ENCODE assay signal across 8 mouse cellular contexts in the genomic region with DNA sequence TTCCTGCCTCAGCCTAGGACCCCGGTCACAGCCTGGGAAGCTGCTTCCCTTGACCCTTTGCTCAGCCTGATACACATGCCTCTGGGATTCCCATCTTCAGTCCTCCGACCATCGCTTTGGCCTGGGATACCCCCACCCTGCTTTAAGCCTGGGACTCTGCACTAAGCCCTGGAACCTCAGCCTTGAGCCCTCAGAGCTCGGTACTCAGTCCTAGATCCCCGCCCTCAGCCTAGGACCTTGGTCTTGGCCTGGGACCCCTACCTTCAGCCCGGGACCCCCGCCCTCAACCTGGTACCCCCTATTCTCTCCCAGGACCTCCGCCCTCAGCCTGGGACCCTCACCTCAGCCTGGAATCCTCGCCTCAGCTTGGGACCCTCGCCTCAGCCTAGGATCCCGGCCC. TPM values are rescaled to one million over a fixed set of nuclear protein-coding genes. Genes with fewer than 3 reads are reported as not detected.
DNase-seq lines count a peak whose midpoint lies in the region; ATAC-seq and TF ChIP-seq lines count a peak whose summit lies in the region.

No protein-coding gene starts in this region.

- no peak for TF ChIP-seq POLR2A in lung, adult 2 months (IDR thresholded peaks at IDR 0.05; ENCODE audit: borderline replicate concordance, extremely low read depth, low read depth, low read length)

- no peak overlapping the region for H3K27ac ChIP-seq in forebrain, embryonic 12.5 days
- 0 out of 2 replicates have a peak overlapping the region, but pooled peaks have one; percentile 37 for H3K27ac ChIP-seq in intestine, embryonic 16.5 days (ENCODE audit: low read length)
- peak overlapping the region; percentile 81; the same call in 1 of the 2 replicates for H3K27ac ChIP-seq in neural tube, embryonic 15.5 days (replicated peaks)

- H3K9me3 ChIP-seq in forebrain, embryonic 12.5 days: no peaks in the 10 kb centered on the region
- no peaks in the 10 kb centered on the region for H3K9me3 ChIP-seq in intestine, embryonic 16.5 days (ENCODE audit: control insufficient read depth, low read length)
- no peaks in the 10 kb centered on the region for H3K9me3 ChIP-seq in neural tube, embryonic 15.5 days (replicated peaks)

- WGBS in lung, adult 2 months: 14% methylated on average over 11 of the region's 11 CpGs
- WGBS in forebrain, embryonic 12.5 days: 8% methylated on average over 11 of the region's 11 CpGs
- WGBS in intestine, embryonic 16.5 days: 10% methylated on average over 11 of the region's 11 CpGs
- WGBS in neural tube, embryonic 15.5 days: 9% methylated on average over 11 of the region's 11 CpGs

- DNase-seq in lung, adult 2 months: no peak
- no peak for DNase-seq in lung, adult 18-20 months
- no peak for DNase-seq in embryo, embryonic 10.5 days (ENCODE audit: low spot score)
- DNase-seq in adipocyte (ENCODE audit: low spot score): no peak
- no peak for DNase-seq in retina, embryonic 14.5 days (ENCODE audit: low spot score)

- peak overlapping the region; percentile 72 for H3K4me3 ChIP-seq in lung, adult 2 months (replicated peaks; ENCODE audit: extremely low read depth, low read depth, low read length)
- H3K4me3 ChIP-seq in forebrain, embryonic 12.5 days (replicated peaks): peak overlapping the region; percentile 69
- H3K4me3 ChIP-seq in intestine, embryonic 16.5 days (ENCODE audit: low read length): peak overlapping the region; percentile 66
- peak overlapping the region; percentile 81 for H3K4me3 ChIP-seq in neural tube, embryonic 15.5 days (replicated peaks)

- no peaks in the 10 kb centered on the region for H3K36me3 ChIP-seq in forebrain, embryonic 12.5 days (replicated peaks)
- H3K36me3 ChIP-seq in intestine, embryonic 16.5 days (ENCODE audit: control insufficient read depth, insufficient read depth, low read length): no peaks in the 10 kb centered on the region
- no peaks in the 10 kb centered on the region for H3K36me3 ChIP-seq in neural tube, embryonic 15.5 days

- peak overlapping the region; percentile 82 for H3K9ac ChIP-seq in forebrain, embryonic 12.5 days
- H3K9ac ChIP-seq in intestine, embryonic 16.5 days (ENCODE audit: low read depth, low read length): peak overlapping the region; percentile 85
- H3K9ac ChIP-seq in neural tube, embryonic 15.5 days (replicated peaks): peak overlapping the region; percentile 80

- no peaks in the 10 kb centered on the region for H3K27me3 ChIP-seq in forebrain, embryonic 12.5 days
- H3K27me3 ChIP-seq in intestine, embryonic 16.5 days (replicated peaks; ENCODE audit: control insufficient read depth, insufficient read depth, low read length): 0 out of 2 replicates have a peak, but pooled peaks cover 2% of the 10 kb centered on the region
- H3K27me3 ChIP-seq in neural tube, embryonic 15.5 days (replicated peaks): no peaks in the 10 kb centered on the region

- H3K4me1 ChIP-seq in lung, adult 2 months (ENCODE audit: control insufficient read depth, insufficient read depth, low read length): peaks cover 12% of the 10 kb centered on the region
- peaks cover 49% of the 10 kb centered on the region for H3K4me1 ChIP-seq in forebrain, embryonic 12.5 days
- peaks cover 16% of the 10 kb centered on the region for H3K4me1 ChIP-seq in intestine, embryonic 16.5 days (ENCODE audit: control insufficient read depth, insufficient read depth, low read length)
- H3K4me1 ChIP-seq in neural tube, embryonic 15.5 days: peaks cover 31% of the 10 kb centered on the region

- peak; percentile 4 for ATAC-seq in forebrain, embryonic 12.5 days (ENCODE audit: low FRiP score)
- ATAC-seq in intestine, embryonic 16.5 days: no peak
- peak; percentile 29 for ATAC-seq in neural tube, embryonic 15.5 days (ENCODE audit: low FRiP score)

- TF ChIP-seq CTCF in lung, adult 2 months (IDR thresholded peaks at IDR 0.05; ENCODE audit: insufficient read depth, low read length): no peak

- peak overlapping the region; percentile 85 for H3K4me2 ChIP-seq in forebrain, embryonic 12.5 days
- H3K4me2 ChIP-seq in intestine, embryonic 16.5 days (ENCODE audit: low read depth, low read length): peak overlapping the region; percentile 97
- H3K4me2 ChIP-seq in neural tube, embryonic 15.5 days: peak overlapping the region; percentile 96

RNA-seq across cellular contexts. Expression of gene Pcbp3, which starts 0.5 kb away (rescaled TPM):
- 25.5 and 27.2 TPM in 2 replicates for polyA plus RNA-seq in lung, adult 2 months (2012; rRNA removed)
- polyA plus RNA-seq in forebrain, embryonic 12.5 days (2016; fragmentation: Nextera tagmentation; extraction: Ambion mirVana): 51.1 and 60.4 TPM in 2 replicates
- 42.1 and 44.1 TPM in 2 replicates for polyA plus RNA-seq in intestine, embryonic 16.5 days (2015; fragmentation: Nextera tagmentation; extraction: Ambion mirVana)
- 98.8 and 103 TPM in 2 replicates for polyA plus RNA-seq in neural tube, embryonic 15.5 days (2015; fragmentation: Nextera tagmentation; extraction: Ambion mirVana)
